Mouse (Mus musculus) mouse embryonic stem cell (cell line): ENCODE results near the gene Thap7.
"Not testable (repeated sequence)": the region's sequence is repeated elsewhere in the genome, so short reads cannot be mapped to it uniquely, and the experiment has no call there.

Experiments used
- in situ Hi-C, 2 experiments: fragments of 300-500 bp; cut with MboI; formaldehyde crosslinking; loops; 1 replicate in 1 of 2; 3 replicates in 1 of 2; pipeline ENCODE4 v1.14.3; 2019 to 2020; ENCODE audit warnings: low sequenced_read_pairs in 2 of 2, low pct_unique_long_range_greater_than_20kb in 1 of 2, mixed read lengths in 1 of 2; ENCODE audit not compliant: unreplicated experiment in 1 of 2

Thap7 gene

DNA sequence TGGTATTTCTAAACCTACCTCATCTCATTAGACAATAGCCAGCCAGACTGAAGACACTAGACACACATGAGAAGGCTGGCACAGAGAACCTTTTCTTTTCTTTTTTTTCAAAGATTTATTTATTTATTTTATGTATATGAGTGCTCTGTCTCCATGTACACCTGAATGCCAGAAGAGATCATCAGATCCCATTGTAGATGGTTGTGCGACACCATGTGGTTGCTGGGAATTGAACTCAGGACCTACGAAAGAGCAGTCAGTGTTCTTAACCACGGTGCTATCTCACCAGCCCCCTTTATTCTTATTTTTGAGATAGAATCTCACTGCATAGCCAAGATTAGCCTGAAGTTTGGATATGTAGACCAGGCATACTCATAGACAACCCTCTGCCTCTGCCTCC lies 5.6 kb upstream of the Thap7 start:
- in situ Hi-C loops: no loop called here

DNA sequence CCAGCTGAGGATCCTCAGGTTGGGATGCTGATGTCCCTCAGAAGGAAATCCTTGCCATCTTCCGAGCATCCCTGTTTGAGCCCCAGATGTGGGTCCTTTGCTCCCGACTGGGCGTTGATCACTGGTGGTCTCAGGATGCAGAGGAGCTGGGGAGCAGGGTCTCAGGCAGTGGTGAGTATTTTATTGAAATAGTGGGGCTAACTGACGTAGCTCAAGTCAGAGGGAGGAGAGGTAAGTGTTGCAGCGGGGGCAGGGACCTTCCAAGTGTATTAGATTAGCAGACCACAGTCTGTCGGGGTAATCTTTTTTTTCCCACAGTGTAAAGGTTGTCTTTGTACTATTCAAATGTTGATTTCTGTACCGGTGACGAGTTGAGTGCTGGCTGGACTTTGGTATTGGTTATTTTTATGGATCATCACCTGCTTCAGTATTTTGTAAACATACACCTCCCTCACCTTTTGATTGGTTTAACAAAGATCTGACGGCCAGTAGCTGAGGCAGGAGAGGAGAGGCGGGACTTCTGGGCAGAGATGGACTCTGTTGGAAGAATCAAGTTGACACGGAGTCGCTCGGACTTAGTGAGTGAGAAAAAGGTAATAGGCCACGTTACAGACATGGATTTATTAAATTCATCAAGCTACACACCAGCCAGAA lies 1.9 kb upstream of the Thap7 start:
- in situ Hi-C loops: no loop called here

DNA sequence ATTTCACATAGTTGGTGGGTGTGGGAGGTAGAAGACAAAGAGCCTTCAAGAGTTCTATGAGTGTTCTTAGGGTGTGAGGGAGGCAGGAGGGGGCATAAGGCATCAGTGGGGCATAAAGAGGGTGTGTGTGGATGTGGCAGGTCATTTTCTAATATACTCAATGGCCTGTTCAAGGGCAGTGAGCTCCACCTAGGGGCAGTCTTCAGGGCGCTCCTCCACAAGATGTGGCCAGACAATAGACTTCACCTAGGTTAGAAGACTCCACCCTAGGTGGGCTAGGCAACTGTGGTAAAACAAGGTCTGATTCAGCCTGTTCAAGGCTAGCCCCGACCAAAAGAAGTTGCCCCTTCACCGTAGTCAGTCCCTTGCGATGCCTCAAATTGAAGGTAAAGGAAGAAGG lies 1.3 kb upstream of the Thap7 start:
- in situ Hi-C loops: no loop called here

DNA sequence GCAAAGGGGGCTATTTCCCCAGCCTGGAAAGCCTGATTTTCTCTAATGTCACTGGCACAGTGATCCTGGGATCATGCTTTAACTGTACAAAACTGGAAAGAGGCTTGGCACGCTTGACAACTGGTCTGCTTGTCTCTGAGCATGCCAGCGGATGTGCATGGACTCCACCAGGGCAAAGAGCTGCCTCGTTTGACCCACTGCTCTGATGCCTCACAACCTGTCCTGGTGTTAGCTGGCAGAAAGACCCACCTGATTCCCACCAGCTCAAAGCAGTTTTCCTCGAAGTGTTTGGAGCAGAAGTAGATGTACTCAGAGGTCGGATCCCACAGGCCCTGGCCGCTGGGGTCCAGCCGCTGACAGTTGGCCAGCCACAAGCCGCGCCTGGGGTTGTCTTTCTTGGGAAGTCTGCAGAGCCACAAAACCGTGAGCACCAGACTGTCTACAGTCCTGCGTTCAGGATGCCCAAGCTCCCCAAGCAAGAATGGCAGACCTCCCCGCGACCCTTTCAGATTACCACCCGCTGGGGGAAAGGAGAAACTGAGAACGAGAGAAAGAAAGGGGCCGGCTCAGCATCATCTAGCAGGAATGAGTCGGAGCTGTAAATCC lies 852 bp downstream of the Thap7 start:
- in situ Hi-C loops: no loop called here

DNA sequence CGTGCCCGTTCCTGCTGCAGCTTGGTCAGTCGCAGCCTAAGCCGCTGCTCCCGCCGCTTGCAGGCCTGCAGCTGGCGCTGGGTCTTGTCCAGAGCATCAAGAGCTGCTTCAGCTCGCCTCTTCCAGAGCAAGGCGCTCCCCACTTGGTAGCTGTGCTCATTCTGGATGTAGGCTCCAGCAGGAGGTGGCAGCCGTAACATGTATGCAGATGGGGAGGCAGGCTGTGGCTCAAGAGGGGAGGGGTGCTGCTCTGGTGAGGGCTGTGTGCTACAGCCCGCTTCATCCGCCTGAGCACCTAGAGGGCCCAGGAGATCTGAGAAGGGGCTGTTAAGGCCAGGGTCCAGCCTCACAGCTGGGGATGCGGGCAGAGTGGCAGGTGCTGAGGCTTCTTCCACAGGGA lies 2.7 kb downstream of the Thap7 start:
- in situ Hi-C loops: no loop called here

DNA sequence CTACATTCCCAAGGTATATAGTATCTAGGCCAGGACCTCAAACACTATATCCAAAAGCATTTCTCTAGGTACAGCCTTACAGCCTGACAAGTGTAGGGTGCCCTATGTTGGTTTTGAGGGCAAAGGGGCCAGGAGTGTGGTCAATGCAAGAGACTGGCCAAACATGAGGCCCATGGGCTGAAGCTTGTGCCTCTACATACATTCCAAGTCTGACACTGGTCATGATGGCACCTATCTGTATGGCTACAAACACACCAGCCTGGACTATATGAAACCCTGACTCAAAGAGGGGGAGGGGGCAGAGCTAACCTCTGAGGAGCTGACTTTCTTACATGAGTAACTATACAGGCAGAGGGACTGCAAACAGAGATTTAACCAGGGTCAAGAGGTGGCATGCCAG lies 3.3 kb downstream of the Thap7 start:
- in situ Hi-C loops: no loop called here

DNA sequence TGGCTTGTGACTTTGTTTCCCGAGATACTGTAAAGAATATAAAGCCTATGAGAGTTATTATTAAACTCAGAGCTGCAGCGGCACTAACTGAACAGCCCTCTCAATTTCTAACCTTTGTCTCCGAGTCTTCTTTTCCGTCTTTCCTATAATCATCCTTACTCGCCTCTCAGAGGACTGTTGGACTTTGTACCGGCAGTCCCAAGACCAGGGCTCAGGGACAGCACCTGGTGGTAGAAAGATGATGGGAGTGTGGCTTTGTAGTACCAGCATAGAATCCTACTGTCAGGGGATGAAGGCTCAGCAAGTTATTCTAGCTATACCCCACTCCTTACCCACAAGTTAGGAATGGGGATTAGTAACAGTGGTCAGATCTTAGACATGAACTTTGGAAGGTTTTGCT lies 4.7 kb downstream of the Thap7 start:
- in situ Hi-C loops: no loop called here

DNA sequence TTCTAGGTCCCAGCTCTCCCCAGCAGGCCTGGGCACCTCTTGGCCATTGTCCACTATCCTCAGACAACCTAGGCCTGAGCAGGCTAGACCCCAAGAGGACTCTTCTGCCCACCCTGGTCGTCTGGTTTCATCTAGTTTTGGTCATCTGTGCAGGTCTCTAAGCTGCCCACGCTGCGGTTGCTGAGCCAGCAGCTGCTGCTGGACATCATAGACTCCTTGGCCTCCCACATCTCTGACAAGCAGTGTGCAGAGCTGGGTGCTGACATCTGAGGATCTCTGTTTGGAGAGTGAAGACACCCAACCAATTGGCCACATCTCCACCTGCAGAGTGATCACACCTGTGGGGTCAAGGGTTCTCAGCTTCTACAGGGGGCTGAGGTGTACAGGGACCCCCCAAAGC lies 5.4 kb downstream of the Thap7 start:
- in situ Hi-C loops: no loop called here

DNA sequence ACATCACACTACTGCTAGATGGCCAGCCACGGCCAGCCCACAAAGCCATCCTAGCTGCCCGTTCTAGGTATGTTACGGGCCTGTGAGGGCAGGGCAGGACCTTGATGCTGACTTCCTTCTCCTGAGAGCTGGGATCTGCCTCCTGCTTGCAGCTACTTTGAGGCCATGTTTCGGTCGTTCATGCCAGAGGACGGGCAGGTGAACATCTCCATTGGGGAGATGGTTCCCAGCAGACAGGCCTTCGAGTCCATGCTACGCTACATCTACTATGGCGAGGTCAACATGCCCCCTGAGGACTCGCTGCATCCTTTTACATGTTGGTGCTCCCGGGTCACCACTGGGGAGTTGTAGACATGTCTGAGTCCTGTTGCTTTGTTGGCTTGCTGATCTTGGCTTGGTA lies 6.8 kb downstream of the Thap7 start:
- in situ Hi-C loops: no loop called here

DNA sequence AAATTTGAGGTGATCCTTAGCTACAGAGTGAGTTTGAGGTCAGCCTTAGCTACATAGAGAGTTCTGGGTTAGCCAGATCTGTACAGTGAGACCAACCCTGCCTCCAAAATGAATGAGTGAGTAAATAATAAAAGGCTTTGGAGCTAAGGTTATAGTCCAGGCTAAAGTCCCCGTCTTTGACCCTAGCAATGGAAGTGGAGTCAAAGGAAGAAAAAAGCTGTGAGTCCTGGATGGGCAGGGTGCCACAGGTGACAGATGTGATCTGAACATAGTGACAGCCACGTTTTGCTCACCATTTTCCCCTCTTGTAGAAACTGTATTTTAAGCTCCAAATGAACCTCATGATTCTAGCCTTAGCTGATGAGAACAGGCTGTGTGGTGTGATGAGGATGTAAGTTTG lies 12.0 kb downstream of the Thap7 start:
- in situ Hi-C loops: no loop called here

DNA sequence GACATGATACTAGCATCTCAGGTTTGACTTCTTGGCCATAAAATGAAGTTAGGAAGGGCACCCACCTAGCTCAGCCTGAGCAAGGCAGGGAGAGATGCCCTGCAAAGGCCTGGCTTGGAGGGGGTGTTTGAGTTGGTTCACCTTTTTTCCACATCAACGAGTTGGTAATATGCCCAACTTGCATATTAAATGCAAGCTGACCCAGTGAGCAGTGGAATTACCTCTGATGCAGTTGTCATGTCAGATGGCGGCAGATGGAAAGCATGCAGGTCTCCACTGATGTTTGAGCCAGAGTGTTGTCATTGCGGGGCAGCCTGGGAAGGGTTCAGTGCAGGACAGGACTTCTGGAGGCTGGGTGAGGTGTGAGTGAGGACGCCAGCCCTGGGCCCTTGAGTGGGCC lies 19.5 kb downstream of the Thap7 start:
- in situ Hi-C loops: no loop called here

DNA sequence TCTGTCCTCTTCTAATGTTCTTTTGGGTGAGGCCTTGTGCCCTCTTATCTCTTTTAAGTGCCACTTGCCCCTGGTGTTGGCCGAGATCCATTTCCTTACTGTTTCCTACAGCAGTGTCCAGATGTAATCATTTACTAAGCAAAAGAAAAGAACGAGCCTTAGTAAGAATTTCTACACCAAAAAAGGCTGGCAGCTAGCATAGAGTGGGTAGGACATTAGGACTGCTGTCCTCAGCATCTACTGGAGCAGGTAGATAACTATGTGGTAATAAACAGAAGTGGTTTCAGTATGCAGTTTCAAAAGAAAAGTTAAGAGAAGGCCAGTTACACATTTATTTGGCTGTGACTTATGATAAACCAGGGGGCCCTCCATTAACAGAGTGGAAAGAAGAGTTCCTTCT lies 20.2 kb downstream of the Thap7 start:
- in situ Hi-C loops: no loop called here

DNA sequence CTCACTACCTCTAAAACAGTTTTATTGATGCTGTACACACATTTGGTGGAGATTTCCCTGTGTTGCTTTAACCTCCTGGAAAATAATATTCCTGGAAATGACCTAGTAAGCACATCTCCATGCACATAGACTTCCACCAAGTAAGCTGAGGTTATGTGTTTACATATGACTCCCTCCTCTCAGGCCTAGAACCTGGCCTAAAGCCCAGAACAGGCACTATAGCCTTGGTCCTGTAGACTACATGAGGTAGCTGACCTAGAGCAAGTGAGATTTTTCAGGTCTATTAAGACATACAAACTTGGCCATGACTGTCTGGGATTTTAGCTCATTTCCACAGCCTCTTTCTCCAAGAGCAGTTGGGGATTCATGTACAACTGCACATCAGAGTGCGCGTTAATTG lies 20.8 kb downstream of the Thap7 start:
- in situ Hi-C loops: no loop called here

DNA sequence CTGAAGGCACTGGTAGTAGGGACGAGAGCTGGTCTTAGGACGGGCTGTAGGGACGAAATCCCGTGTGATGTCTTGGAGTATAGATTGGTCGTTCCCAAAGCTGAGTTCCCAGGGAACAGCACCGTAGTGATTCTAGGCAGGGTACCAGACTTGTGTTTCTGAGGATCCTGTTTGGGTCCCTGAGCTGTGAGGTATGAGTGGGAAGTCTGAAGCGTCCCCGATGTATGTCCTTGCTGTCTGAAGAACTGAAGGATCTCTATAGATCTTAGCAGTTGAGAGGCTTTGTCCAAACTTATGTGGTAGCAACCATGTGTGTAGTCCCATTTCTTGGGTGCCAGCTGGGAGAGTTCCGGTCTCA lies 21.7 kb downstream of the Thap7 start:
- in situ Hi-C loops: no loop called here

DNA sequence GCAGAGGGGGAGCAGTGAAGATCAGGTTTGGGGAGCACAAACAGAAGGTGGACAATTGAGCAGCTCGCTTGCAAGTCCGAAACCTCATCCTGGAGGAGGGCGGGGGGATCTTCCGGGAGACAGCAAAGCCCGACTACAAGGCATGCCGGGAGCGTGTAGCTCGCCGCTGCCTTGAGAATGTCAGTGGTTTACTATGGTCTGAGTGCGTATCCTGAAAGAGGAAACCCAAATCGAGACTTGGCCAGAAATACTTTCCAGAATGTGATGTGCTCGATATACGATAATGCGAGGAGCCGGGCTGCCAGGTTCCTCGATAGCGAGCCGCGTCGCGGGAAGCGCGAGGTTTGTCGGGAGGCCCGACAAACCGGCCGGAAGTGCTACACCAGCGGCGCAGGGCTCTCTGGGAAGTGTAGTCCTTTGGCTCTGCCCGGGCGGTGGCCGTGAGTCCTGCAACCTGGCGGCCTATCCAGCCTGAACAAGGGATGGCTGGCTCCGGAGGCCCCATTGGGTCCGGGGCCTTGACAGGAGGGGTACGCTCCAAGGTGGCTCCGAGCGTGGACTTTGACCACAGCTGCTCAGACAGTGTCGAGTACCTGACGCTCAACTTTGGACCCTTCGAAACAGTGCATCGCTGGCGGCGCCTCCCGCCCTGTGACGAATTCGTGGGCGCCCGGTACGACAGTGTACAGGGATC lies 22.2 kb downstream of the Thap7 start, which contains the start of gene Lztr1:
Gene Lztr1 (plus strand): TSS at position 143 of the 694 bp plus-strand sequence.
- in situ Hi-C loops: no loop called here

DNA sequence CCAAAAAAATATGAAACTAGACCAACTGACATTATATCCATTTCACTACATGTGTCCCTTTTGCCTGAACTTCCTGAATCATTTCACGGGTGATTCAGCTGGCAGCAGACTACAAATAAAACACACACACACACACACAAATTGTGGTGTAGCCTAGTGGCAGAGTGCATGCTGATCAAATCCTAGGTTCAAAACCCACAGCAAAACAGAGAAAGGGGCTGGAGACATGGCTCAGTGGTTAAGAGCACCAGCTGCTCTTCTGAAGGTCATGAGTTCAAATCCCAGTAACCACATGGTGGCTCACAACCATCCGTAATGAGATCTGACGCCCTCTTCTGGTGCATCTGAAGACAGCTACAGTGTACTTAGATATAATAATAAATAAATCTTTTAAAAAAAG lies 22.9 kb downstream of the Thap7 start:
- in situ Hi-C loops: not testable (repeated sequence)

DNA sequence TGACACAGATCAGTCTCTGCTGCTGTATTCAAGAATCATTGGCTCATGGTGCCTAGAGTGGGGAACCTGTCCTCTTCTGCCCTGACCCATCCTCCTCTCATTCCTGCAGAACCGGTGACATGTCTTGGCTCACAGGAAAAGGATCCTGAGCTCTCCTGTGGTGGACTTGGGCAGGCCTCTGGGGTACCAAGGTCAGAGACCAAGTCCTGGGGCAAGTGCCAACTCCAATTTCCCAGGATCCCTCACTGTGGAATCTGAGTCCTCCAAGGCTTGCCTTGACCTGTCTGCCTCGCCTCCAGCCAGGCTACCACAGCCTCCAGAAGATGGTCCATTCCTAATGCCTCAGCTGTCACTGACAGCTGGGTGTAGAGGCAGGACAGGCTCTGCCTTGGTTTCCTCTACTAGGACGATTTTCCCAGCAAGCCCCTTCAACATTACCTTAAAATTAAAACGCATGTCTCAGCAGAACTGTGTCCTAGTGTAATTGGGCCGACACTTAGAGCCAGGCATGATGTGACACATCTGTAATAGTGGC lies 23.9 kb downstream of the Thap7 start:
- in situ Hi-C loops: no loop called here

DNA sequence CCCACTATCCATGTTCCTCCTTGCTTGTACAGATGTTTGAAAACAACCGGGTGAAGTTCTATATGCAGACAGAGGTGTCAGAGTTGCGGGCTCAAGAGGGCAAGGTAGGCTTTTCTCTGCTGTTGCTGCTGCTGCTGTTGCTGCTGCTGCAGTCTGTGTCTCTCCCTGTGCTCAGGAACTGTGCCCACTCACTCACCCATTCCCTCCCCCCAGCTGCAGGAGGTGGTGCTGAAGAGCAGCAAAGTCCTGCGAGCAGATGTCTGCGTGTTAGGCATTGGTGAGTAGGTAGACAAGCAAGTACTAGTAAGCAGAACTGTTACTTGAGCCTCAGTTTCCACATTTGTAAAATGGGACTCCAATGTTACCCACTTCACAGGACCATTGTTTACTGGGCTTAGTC lies 28.3 kb downstream of the Thap7 start:
- in situ Hi-C loops: no loop called here

DNA sequence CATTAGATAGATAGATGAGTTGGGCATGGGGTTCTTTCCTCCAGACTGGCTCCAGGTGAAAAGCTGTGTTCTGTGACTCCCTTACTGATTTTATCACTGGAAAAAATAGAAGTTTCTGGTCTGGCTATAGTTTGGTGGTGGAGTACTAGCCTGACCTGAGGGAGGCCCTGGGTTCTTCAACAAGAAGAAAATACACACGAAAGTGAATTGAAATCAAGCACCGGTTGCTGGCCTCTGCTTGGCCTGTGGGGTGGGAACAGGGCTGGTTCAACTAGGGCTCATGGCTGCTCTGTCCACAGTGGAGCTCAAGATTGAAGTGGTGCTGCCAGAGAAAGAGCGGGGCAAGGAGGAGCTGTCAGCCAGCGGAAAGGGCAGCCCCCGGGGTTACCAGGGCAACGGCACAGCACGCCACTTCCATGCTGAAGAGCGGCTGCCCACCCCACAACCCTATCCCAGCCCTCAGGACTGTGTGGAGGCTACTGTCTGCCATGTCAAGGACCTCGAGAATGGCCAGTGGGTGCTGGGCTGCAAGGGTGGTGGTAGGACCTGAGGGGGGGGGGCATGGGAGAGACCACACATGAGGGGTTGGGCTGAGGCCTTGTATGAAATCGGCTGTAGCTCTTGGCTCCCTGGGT lies 31.6 kb downstream of the Thap7 start:
- in situ Hi-C loops: no loop called here
